Mouse (Mus musculus): Measurements from ENCODE around the gene Tas2r137.

DNA sequence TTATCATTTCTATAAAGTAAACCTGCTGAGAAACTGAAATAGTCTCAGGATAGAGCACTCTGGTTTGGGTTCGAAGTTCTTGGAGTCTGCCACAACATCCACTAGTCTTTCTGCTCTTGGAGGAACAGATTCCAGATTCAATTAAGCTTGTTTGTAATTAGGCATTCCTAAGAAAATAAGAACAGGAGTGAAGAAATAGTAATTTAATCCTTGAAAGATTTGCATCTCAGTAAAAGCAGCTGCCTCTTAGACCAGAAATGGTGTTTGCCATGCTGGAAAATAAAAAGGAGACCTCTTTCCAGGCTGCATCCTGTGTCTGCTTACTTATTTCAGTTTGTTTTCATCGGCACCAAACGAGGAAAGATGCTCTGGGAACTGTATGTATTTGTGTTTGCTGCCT, 2.2 kb downstream of the Tas2r137 start, which contains the start of gene Tas2r108:
- TF ChIP-seq MAFK (IDR thresholded peaks at IDR 0.05; ENCODE audit: insufficient read depth, low read depth, low read length) (no peak), HCFC1 (IDR thresholded peaks at IDR 0.05; ENCODE audit: borderline replicate concordance, insufficient read depth, low read length) (no peak)
